Comparison of ENCODE assay signal across 9 mouse cellular contexts in genomic region chr6:4505158-4505997, GRCm38 (mm10). TPM values are rescaled to one million over a fixed set of nuclear protein-coding genes. Genes with fewer than 3 reads are reported as not detected.
DNase-seq lines count a peak whose midpoint lies in the region; ATAC-seq and TF ChIP-seq lines count a peak whose summit lies in the region.
"Had no signal": no experiment of that assay in that cellular context is flagged by ENCODE, and none has a peak within 500 bp of the region (broad histone marks: within the 10 kb centered on the region; RNA-seq: fewer than 3 reads in every experiment).

No protein-coding gene starts in this region.

- no peaks in the 10 kb centered on the region for H3K9me3 ChIP-seq in forebrain, embryonic 16.5 days (ENCODE audit: control insufficient read depth, low read length)
- no peaks in the 10 kb centered on the region for H3K9me3 ChIP-seq in limb, embryonic 13.5 days
- no peaks in the 10 kb centered on the region for H3K9me3 ChIP-seq in midbrain, embryonic 14.5 days (ENCODE audit: control insufficient read depth, low read length)
- H3K9me3 ChIP-seq: G1E had no signal

- no peak overlapping the region for H3K27ac ChIP-seq in left cerebral cortex, adult 2 months
- H3K27ac ChIP-seq in forebrain, embryonic 16.5 days (ENCODE audit: low read length): no peak overlapping the region
- peak overlapping the region; percentile 94 for H3K27ac ChIP-seq in limb, embryonic 13.5 days
- no peak overlapping the region for H3K27ac ChIP-seq in midbrain, embryonic 14.5 days (replicated peaks; ENCODE audit: low read depth, low read length)
- H3K27ac ChIP-seq in thymus, adult 2 months (ENCODE audit: control insufficient read depth, insufficient read depth, low read length): no peak overlapping the region

- ATAC-seq in forebrain, embryonic 16.5 days: peak; percentile 74
- ATAC-seq in hematopoietic stem cell, adult 5-6 weeks (replicated peaks in 1 of 2; ENCODE audit: insufficient read depth in 1 of 2, low FRiP score in 2 of 2, low TSS enrichment in 1 of 2, low read depth in 1 of 2, poor library complexity in 2 of 2, severe bottlenecking in 2 of 2): peak; percentile 61 to 71
- ATAC-seq in limb, embryonic 13.5 days (ENCODE audit: low FRiP score, low read depth): peak; percentile 98
- peak; percentile 64; the same call in 1 of the 2 replicates for ATAC-seq in midbrain, embryonic 14.5 days (ENCODE audit: low FRiP score, low TSS enrichment)

- no peak for DNase-seq in left cerebral cortex, adult 2 months (ENCODE audit: extremely low spot score in 1 of 2, low spot score in 2 of 2)
- no peak for DNase-seq in left cerebral cortex, adult 8-10 months (ENCODE audit: low spot score in 2 of 2)
- DNase-seq in midbrain, embryonic 14.5 days: peak; percentile 29
- peak; percentile 79 for DNase-seq in yolk sac, embryonic 10.5 days (ENCODE audit: low spot score)
- DNase-seq in thymus, adult 2 months: no peak

- WGBS in forebrain, embryonic 16.5 days: under 1% methylated on average over 31 of the region's 31 CpGs
- WGBS in limb, embryonic 13.5 days: under 1% methylated on average over 30 of the region's 31 CpGs
- whole genome bisulfite sequencing in midbrain, embryonic 14.5 days: 1% methylated on average over 31 of the region's 31 CpGs
- 9% methylated on average over 31 of the region's 31 CpGs for WGBS in thymus, adult 2 months

- H3K9ac ChIP-seq in forebrain, embryonic 16.5 days (replicated peaks; ENCODE audit: low read depth, low read length): no peak overlapping the region; the same call in 1 of the 2 replicates
- H3K9ac ChIP-seq in limb, embryonic 13.5 days: peak overlapping the region; percentile 83
- H3K9ac ChIP-seq in midbrain, embryonic 14.5 days (replicated peaks; ENCODE audit: low read length): 0 out of 2 replicates have a peak overlapping the region, but pooled peaks have one; percentile 16

- no peak for TF ChIP-seq CTCF in left cerebral cortex, adult 2 months (IDR thresholded peaks at IDR 0.05)
- TF ChIP-seq CTCF in thymus, adult 2 months (IDR thresholded peaks at IDR 0.05; ENCODE audit: borderline replicate concordance, control insufficient read depth, extremely low read depth, insufficient read depth, low read length, poor library complexity): no peak

- H3K36me3 ChIP-seq in forebrain, embryonic 16.5 days (ENCODE audit: control insufficient read depth, insufficient read depth): no peaks in the 10 kb centered on the region
- H3K36me3 ChIP-seq in limb, embryonic 13.5 days: peaks cover 7% of the 10 kb centered on the region
- no peaks in the 10 kb centered on the region for H3K36me3 ChIP-seq in midbrain, embryonic 14.5 days (ENCODE audit: control insufficient read depth, insufficient read depth, low read length)
- H3K36me3 ChIP-seq in thymus, adult 2 months (ENCODE audit: control insufficient read depth, insufficient read depth, low read length): no peaks in the 10 kb centered on the region
- H3K36me3 ChIP-seq: G1E had no signal

- TF ChIP-seq POLR2A in thymus, adult 2 months (IDR thresholded peaks at IDR 0.05; ENCODE audit: control insufficient read depth, extremely low read depth, insufficient read depth, low read length, poor library complexity): no peak

- peak overlapping the region; percentile 67 for H3K4me2 ChIP-seq in forebrain, embryonic 16.5 days (ENCODE audit: low read length)
- H3K4me2 ChIP-seq in limb, embryonic 13.5 days (replicated peaks): peak overlapping the region; percentile 72
- H3K4me2 ChIP-seq in midbrain, embryonic 14.5 days (ENCODE audit: low read length): peak overlapping the region; percentile 69

- intact Hi-C loops in left cerebral cortex, adult 2 months (cut with DNase I): loop anchor here (5.0 kb wide), 1 partner anchor 88 kb away; no protein-coding TSS in a partner anchor

- H3K27me3 ChIP-seq in forebrain, embryonic 16.5 days (replicated peaks; ENCODE audit: control insufficient read depth, insufficient read depth, low read length): 0 out of 2 replicates have a peak, but pooled peaks cover 7% of the 10 kb centered on the region
- no peaks in the 10 kb centered on the region for H3K27me3 ChIP-seq in limb, embryonic 13.5 days
- H3K27me3 ChIP-seq in midbrain, embryonic 14.5 days (ENCODE audit: control insufficient read depth, insufficient read depth, low read length): peaks cover 4% of the 10 kb centered on the region; the same call in 1 of the 2 replicates
- H3K27me3 ChIP-seq in thymus, adult 2 months (ENCODE audit: control insufficient read depth, insufficient read depth, low read length): no peaks in the 10 kb centered on the region

- peaks cover 6% of the 10 kb centered on the region for H3K4me1 ChIP-seq in forebrain, embryonic 16.5 days (replicated peaks; ENCODE audit: control insufficient read depth, insufficient read depth, low read length)
- H3K4me1 ChIP-seq in limb, embryonic 13.5 days: peaks cover 45% of the 10 kb centered on the region
- H3K4me1 ChIP-seq in midbrain, embryonic 14.5 days (ENCODE audit: control insufficient read depth, insufficient read depth, low read length): peaks cover 7% of the 10 kb centered on the region; the same call in 1 of the 2 replicates
- no peaks in the 10 kb centered on the region for H3K4me1 ChIP-seq in thymus, adult 2 months (replicated peaks; ENCODE audit: control insufficient read depth, insufficient read depth, low read length)

- peak overlapping the region; percentile 34 for H3K4me3 ChIP-seq in left cerebral cortex, adult 2 months
- H3K4me3 ChIP-seq in forebrain, embryonic 16.5 days (replicated peaks; ENCODE audit: low read length): peak overlapping the region; percentile 35
- H3K4me3 ChIP-seq in limb, embryonic 13.5 days: peak overlapping the region; percentile 63
- peak overlapping the region; percentile 28 for H3K4me3 ChIP-seq in midbrain, embryonic 14.5 days (replicated peaks; ENCODE audit: low read depth, low read length)
- H3K4me3 ChIP-seq in thymus, adult 2 months (ENCODE audit: control insufficient read depth, insufficient read depth, low read length): no peak overlapping the region

RNA-seq across cellular contexts. Expression of gene Col1a2, which starts 0.8 kb away (rescaled TPM):
- 10 to 100 TPM; 20.2 to 21.8 TPM for total RNA-seq in left cerebral cortex, adult 2 months (2021)
- total RNA-seq in left cerebral cortex, adult 8-10 months (2022): 10 to 100 TPM; 12.9 to 16.4 (median 16.0) TPM
- 42.8 and 119 TPM in 2 replicates for polyA plus RNA-seq in forebrain, embryonic 16.5 days (2015; fragmentation: Nextera tagmentation; extraction: Ambion mirVana)
- 0.35 and 0.50 TPM in 2 replicates for total RNA-seq in hematopoietic stem cell, adult 5-6 weeks (2017)
- polyA plus RNA-seq in limb, embryonic 13.5 days (2015; fragmentation: Nextera tagmentation; extraction: Ambion mirVana): 809 and 883 TPM in 2 replicates
- polyA plus RNA-seq in midbrain, embryonic 14.5 days (2014; fragmentation: Nextera tagmentation; extraction: Ambion mirVana): 2.4 and 88.1 TPM in 2 replicates
- polyA plus RNA-seq in thymus, adult 2 months (2012; rRNA removed): 20.7 and 21.5 TPM in 2 replicates
- polyA plus RNA-seq: G1E had no signal

Comparison
In these comparisons a context has a peak if more than half of its experiments do, and no peak if none do; other contexts are left out.
1. DNase-seq: peak in midbrain, embryonic 14.5 days (single experiment) and yolk sac, embryonic 10.5 days (single experiment); none in left cerebral cortex, adult 2 months (0 of 2), left cerebral cortex, adult 8-10 months (0 of 2) and thymus, adult 2 months (single experiment).
2. Peak in every context shown above with its lines, with median percentiles within 50 percentile points of each other: ATAC-seq and H3K4me2 ChIP-seq.